Mouse (Mus musculus) adrenal gland, postnatal 36 days (tissue): Measurements from ENCODE around the gene Crybb1. TPM values are rescaled to one million over a fixed set of nuclear protein-coding genes. Genes with fewer than 3 reads are reported as not detected.
A peak's percentile ranks its signal among the peaks of the same experiment; 100 is the strongest.

Experiments used
- DNase-seq, 2 experiments: peaks; one replicate each; pipeline ENCODE4 v3.0.0; 2021; ENCODE audit warnings: mixed read lengths in 1 of 2
- total RNA-seq, 2 experiments: library from RNA; stranded (reverse); gene quantifications; 2 replicates each; pipeline ENCODE4 v1.2.3; 2021

The Crybb1 gene
- total RNA-seq, 2 experiments from 2014 or later = 3.4 to 3.9 TPM

DNA sequence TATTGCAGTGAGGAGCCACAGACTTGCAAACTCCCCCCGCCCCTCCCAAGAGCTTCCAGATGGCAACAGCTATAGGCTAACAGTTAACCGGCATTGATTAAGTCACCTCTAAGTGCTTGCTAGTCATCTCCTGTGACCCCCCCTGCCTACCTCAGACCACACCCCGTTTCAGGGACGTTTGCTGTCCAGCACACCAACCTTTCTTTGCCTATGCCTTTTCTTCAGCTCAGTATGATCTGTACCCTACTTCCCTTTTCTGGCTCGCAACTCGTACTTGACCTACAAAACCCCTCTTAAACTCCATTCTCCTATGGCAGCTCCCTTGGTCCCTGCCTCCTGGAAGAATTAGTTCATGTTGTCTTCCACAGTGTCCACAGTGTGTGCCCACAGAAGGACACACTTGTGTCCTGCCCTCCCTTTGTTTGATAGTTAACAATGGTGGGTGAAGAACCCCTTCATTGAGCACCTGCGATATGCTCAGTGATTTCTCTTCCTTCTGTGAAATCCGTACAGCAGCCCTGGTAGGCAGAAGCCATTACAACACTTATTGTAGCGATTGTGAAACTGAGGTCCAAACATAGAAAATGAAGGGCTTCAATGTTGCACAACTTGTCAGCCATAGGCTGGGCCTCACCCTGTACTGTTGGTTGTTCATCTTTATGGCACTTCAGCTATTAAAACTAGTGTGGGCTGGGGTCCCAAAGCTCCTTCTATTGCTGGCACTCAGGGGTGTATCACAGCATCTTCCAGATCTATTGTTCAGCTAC, 10.6 kb downstream of the Crybb1 start:
- no peak for DNase-seq

DNA sequence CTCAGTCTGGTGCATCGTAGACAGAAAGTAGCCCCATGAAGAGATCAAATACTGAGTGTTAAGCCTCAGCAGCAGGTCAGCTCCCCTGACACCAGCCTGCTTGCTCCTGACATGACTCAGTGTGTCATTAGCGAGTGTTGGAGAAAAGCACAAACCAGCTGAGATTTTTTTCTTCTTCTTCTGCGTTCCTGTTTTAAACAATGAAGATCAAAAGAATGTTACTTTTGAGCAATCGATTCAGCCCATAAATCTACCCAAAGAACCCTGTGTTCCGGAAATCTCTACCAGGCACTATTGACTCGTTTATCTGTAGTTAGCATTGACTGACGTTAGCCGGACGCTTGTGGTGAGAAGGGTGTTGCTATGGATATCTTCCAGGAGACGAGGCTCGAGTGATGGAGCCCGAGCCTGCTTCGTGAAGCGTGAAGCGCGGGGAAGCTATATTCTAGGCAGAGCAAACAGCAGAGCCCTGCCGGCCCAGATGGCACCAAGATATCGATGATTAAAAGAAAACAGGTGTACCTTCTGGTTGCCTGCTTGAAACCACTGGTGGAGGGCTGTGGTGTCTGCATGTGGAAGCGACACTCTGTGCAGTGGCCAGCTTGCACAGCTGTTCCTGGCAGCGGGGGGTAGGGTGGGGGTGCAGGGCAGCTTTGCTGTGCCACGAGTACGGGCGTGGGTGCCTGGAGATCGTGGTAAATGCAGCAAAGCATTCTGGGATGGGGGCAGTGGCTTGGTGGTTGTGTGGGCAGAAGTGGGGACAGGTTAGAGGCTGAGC, 15.3 kb downstream of the Crybb1 start:
- no peak for DNase-seq

- DNase-seq = no peak
Measured at GRCm38 (mm10) chr5:112272934-112273333, 17.3 kb downstream of the Crybb1 start.

DNA sequence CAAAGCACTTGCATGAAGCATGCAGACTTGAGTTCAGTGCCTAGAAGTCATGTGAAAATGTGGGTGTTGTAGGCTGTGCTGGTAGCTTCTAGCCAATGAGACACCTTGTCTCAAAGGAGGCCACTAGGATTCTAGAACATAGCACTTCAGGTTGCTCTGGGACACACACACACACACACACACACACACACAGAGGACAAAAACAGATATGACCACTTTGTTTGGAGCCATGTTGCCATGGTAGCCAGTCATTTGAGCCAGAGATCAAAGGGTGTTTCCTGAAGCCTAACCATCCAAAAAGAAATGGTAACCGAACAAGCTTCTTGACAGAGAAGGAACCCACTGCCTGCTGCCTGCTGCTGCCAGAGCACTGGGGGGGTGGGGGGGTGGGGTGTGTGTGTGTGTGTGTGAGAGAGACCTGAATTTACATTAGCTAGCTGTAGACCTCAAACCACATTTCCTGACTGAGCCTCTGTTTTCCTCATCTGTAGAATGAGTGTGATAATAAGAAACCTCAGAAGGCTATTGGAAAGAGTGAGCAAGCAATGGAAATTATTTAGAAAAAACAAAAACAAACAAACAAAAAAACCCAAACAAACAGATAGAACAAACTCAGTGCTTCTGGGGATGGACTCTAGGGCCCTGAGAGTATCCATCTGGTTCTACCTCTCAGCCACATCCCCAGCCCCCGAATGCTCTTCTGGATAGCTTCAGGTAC, 18.3 kb downstream of the Crybb1 start:
- DNase-seq = no peak

GRCm38 (mm10) chr5:112275021-112275804, 19.6 kb downstream of the Crybb1 start:
- DNase-seq = no peak

- DNase-seq = peak; percentile 100
Measured at GRCm38 (mm10) chr5:112276267-112276873, 20.8 kb downstream of the Crybb1 start, which contains the start of gene Tpst2. TSS of gene Tpst2 (plus strand) at chr5:112276691.

GRCm38 (mm10) chr5:112276907-112277348, 21.3 kb downstream of the Crybb1 start:
- peak in 1 of 2 experiments; percentile 59 for DNase-seq

DNA sequence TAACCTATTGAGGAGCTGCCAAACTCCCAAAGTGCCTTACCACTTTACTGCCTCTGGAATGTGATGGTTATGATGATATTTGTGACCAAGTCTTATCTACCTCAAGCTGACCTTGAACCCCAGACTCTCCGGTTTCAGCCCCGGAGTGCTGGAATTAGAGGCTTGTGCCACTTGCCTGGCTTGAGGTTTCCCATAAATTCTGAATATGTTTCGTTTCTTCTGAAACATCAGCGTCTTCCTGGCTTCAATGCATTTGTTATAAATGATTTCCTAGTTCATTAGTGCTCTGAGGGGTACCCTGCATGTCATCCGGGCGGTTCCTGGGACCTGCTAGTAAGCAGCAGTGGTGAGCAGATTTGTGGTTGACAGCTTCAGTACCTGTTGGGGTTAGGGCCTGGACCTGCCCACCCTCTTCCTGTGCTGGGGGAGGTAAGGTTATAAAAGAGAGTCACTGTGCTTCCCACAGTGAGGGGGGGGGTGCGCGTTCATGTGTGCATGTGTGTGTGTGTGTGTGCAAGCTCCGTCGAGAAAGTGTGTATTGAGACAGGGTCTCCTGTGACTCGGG, 22.4 kb downstream of the Crybb1 start:
- peak in 1 of 2 experiments; percentile 45 for DNase-seq

DNA sequence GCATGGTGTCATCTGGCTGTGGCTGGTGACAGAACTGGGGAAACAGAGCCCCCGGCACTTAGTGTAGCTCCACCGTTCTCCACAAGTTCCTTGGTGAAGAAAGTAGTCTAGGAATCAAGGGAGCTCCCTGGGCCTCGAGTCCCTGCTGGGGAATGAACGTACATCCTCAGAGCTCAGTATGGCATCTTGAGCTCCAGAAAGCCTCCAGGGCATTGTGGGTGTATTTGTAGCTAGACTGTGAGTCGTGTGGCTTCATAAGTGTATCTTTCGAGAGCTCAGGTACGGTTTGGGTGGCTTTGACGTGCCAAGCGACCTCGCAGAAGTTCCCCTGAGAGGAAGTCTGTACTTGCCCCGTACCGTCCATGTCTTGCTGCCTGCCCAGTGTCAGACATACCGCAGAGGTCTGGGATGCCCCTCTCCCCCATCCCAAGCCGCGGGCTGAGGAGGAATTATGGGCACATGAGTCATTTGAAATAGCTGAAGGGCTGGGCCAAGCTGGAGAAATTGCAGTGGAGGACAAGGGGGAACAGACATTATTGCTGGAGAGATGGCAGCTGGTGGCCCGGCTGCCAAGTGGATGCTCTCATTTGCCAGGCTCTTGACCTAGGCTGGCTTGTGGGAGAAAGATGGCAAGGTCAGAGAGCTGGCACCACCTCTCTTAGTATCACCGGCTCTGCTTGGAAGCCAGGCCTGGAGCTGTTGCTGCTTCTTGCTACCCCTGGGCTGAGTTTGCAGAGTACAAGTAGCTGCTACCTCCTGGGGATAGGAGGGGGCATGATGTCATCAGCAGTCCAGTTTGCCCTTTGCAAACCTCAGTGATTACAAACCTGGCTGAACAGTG, 23.8 kb downstream of the Crybb1 start:
- DNase-seq = peak; percentile 74 to 78

DNA sequence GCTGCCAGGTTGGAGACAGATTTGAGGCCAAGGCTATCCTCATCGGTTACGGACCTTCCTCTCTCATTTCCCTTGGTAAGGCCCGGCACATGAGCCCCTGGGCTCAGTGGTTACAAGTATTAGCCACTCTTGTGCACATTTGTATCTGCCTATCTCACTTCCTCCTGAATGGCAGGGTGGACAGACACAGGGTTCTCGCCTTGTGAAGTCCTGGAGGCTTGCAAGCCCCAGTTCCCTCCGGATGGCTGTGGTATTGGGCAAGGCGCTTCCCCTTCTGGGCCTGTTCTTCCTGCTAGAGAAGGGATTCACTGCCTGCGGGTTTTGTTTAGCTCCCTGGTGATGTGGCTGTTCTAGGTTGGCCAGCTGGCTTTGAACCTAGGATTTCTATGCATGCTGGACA, 24.5 kb downstream of the Crybb1 start:
- DNase-seq = peak in 1 of 2 experiments; percentile 48

DNA sequence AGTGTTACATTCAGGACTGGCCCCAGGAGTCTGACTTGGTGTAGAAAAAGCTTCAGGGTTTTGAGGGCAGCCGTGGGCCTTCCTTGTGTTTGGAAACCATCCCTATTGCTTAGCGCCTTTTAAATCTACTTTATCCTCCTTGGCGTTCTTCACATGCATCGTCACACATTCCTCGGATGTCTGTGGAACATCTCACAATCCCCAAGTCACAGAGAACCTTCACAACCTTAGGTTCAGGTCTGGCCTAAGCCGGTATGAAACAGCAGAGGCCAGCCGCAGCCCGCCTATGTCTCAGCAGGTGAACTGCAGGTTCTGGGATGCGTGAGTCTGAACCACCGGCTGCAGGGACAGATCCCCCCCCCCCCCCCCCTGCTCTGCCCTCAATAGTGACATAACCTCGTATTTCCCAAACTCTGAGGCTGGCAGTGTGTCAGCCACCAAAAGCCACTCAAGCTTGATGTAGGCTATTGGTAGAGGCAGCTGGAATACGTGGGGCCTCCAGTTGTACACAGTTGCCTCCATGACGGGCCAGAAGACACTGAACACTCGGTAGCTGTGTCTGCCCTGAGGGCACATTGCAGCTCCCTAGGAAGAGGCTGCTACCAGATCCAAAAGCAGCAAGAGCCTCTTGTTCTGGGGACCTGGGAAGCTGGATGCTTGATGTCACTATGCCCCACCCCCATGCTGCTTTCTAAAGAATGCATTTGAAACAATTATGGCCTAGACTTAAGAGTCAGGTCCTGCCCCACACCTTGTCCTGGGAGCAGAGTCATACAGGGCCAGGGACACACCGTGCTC, 25.4 kb downstream of the Crybb1 start:
- DNase-seq = peak in 1 of 2 experiments; percentile 43

DNA sequence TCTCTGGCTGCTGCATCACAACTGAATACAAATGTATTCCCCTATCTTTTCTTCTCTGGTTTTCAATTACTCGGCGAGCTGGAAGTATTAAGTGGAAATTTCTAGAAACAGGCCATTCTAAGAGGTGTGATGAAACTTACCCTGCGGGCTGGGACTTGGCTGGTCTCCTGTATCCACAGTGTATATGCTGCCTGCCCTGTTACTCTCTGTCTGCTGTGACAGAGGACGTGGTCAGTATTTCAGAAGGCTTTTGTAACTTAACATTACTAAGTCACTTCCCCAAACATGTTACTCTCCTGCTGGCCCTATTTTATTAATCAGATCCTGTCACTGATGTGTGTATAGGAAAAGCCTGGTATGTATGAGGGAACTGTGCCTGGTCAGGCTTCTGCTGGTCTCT, 26.1 kb downstream of the Crybb1 start:
- DNase-seq = no peak

- peak in 1 of 2 experiments; percentile 64 for DNase-seq
Measured at GRCm38 (mm10) chr5:112282123-112282779, 26.6 kb downstream of the Crybb1 start.

DNA sequence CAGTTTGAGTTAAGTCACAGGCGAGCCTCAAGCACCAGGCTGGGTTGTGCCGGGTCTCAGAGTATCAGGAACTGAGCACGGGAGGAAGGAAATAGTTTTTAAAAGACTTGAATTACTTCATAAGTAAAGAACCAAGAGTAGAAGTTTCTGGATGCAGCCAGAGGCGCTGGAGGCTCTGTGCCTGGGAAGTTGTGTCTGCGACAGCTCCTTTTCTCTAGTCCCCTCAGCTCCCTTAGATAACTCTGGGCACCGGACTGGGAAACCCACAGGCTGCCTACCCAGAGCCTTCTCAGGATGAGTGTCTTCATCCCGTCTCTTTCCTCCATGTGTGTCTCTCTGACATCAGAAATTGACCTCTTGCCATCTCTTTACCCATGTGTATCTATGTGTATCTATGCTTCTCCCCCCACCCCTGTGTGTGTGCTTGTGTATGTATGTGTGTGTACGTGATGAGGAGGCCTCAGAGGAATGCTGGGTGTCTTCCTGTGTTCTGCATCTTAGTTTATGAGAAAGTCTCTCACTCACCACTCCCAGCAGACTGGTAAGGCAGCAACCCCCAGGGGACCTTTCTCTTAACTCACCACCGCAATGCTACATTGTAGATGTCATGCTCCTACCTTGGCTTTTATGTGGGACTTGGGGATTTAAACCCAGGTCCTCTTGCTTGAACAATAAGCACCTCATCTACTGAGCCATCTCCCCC, 27.3 kb downstream of the Crybb1 start:
- no peak for DNase-seq

- peak in 1 of 2 experiments; percentile 63 for DNase-seq
Measured at GRCm38 (mm10) chr5:112283543-112284202, 28.1 kb downstream of the Crybb1 start.

- DNase-seq = no peak
Measured at GRCm38 (mm10) chr5:112284203-112284582, 28.6 kb downstream of the Crybb1 start.

DNA sequence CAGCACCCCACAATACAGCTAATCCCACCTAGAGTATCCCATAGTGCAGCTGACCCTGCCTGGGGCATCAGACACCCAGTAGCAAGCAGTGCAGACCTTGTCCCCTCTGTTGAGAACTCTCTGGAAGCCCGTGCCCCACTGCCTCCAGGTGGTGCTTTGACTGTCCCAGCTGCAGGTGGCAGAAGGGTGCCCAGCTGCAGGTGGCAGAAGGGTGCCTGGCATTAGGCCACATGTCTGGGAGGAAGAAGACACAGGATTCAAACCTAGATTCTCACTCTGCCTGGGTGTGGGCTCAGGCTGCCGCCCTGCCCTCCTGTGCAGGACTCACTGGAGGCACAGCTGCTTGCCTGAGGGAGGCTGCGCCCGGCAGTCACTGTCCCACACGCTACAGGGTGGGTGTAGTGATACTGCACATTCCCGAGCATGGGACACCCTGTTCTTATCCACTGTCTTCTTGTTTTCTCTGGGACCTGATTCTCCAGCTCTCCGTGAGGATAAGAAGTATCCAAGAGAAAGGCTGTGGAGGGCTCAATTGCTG, 30.0 kb downstream of the Crybb1 start:
- no peak for DNase-seq
